Mouse (Mus musculus): ENCODE measurements at regions not wholly inside any gene's neighbourhood (a gene's known extent, or its start where the extent isn't known, plus 50 kb on each side); places are given as distances from the start of the nearest gene placed in this dataset.
A peak's percentile ranks its signal among the peaks of the same experiment; 100 is the strongest.

- ATAC-seq, result no peak
Observed at GRCm38 (mm10) chr5:100244811-100245210, 85.2 kb upstream of the Tmem150c start.

GRCm38 (mm10) chr5:100240876-100241275, 81.3 kb upstream of the Tmem150c start:
- ATAC-seq, result no peak

GRCm38 (mm10) chr5:100239632-100240031, 80.0 kb upstream of the Tmem150c start:
- no peak for ATAC-seq

- ATAC-seq, result no peak
Observed at GRCm38 (mm10) chr5:100238287-100239036, 78.9 kb upstream of the Tmem150c start.

GRCm38 (mm10) chr5:100237674-100238278, 78.2 kb upstream of the Tmem150c start:
- ATAC-seq, result no peak

- ATAC-seq, result no peak
Observed at GRCm38 (mm10) chr5:100236277-100236676, 76.7 kb upstream of the Tmem150c start.

- no peak for ATAC-seq
Observed at GRCm38 (mm10) chr5:100232076-100232475, 72.5 kb upstream of the Tmem150c start.

GRCm38 (mm10) chr5:100231574-100231973, 72.0 kb upstream of the Tmem150c start:
- no peak for ATAC-seq

GRCm38 (mm10) chr5:100230038-100230437, 70.4 kb upstream of the Tmem150c start:
- ATAC-seq, result no peak

- ATAC-seq, result no peak
Observed at GRCm38 (mm10) chr5:100227888-100228287, 68.3 kb upstream of the Tmem150c start.

GRCm38 (mm10) chr5:100226571-100227235, 67.1 kb upstream of the Tmem150c start:
- no peak for ATAC-seq

- ATAC-seq, result no peak
Observed at GRCm38 (mm10) chr5:100225491-100225890, 65.9 kb upstream of the Tmem150c start.

- ATAC-seq, result no peak
Observed at GRCm38 (mm10) chr5:100224773-100225363, 65.3 kb upstream of the Tmem150c start.

- no peak for ATAC-seq
Observed at GRCm38 (mm10) chr5:100221005-100221583, 61.5 kb upstream of the Tmem150c start.

GRCm38 (mm10) chr5:100220320-100220719, 60.7 kb upstream of the Tmem150c start:
- ATAC-seq, result no peak

GRCm38 (mm10) chr5:100218256-100218851, 58.7 kb upstream of the Tmem150c start:
- no peak for ATAC-seq

GRCm38 (mm10) chr5:100217178-100218035, 57.8 kb upstream of the Tmem150c start:
- ATAC-seq, result peak; percentile 34

GRCm38 (mm10) chr5:100213901-100214300, 54.3 kb upstream of the Tmem150c start:
- no peak for ATAC-seq

GRCm38 (mm10) chr5:100210708-100211107, 51.1 kb upstream of the Tmem150c start:
- no peak for ATAC-seq
